Mouse (Mus musculus) heart, postnatal 0 days (tissue): ENCODE measurements around the gene Gm49373.

Experiments used
- CTCF ChIP-seq: IDR thresholded peaks from 2 replicates; pipeline ENCODE4 v1.5.1; 2016; ENCODE audit warnings: antibody characterized with exemption, control low read depth, low read depth
- EP300 ChIP-seq: IDR thresholded peaks from 2 replicates; pipeline ENCODE4 v1.6.1; 2016; ENCODE audit warnings: antibody characterized with exemption, low read depth

DNA sequence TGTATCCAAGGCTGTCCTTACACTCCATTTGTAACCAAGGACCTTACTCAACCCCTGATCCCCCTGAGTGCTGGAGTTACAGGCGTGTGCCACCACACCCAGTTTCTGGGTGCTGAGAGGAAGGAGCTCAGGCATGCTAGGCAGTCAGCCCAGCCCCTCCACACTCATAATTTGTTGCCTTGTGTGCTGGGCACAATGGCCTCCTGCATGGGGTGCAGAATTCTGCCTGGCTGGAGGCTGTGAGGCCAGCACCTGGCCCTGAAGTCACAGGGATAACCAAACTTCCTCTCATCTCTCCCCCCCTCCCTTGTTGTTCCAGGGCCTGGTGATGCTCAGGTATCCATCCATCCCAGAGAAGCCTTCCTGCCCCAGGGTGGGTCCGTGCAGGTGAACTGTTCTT is 54.3 kb downstream of the Gm49373 start:
- TF ChIP-seq CTCF (no peak), EP300 (no peak)
